Mouse (Mus musculus): Measurements from ENCODE around the gene Nos1ap. TPM values are rescaled to one million over a fixed set of nuclear protein-coding genes. Genes with fewer than 3 reads are reported as not detected.

Nos1ap gene
- polyA plus RNA-seq (2015; fragmentation: Nextera tagmentation; extraction: Ambion mirVana), result 14.6 and 15.9 TPM in 2 replicates

DNA sequence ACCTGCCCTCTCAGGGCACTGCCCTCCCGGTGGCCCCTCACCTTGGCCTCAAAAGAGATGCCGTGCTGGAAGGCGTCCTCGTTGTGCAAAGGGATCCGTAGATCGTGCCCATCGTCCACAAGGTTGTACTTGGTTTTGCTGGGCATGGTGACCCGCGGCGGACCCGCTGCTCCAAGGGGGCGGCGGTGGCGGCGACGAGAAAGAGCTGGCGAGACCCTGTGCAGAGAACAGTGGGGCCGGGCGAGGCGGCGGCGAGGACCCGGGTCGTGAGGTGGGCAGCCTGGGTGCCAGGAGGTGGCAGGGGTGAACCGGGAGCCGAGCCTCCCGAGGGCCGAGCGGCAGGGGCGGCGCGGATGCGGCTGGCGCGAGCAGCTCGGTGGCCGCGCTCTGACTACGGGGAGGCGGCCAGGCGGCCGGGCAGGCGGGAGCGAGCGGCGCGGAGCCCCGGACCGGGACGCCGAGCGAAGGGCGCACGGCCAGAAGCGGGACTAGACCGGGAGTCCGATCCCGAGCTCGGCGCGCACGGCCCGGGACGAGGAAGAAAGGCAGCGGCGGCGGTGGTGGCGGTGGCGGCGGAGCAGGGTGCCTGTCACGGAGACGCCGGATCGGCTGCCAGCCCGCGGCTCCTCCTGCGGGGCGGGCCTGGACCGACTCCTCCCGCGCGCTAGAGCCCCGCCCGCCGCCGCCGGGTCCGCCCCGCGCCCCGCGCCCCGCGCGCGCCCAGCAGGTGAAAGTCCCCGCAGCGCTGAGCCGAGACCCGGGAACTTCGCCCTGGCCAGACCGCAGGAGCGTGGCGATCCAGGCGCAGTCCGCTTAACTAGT is at the start of gene Nos1ap:
Nos1ap (minus strand) TSS at position 643 of the 822 bp plus-strand sequence.
- no peaks in the 10 kb centered on the region for H3K9me3 ChIP-seq (replicated peaks; ENCODE audit: control insufficient read depth, low read length)
- peak within 1 kb of the TSS; percentile 88 for H3K9ac ChIP-seq (ENCODE audit: low read length)
- H3K27ac ChIP-seq (ENCODE audit: low read length), result peak within 1 kb of the TSS; percentile 77
- peaks cover 12% of the 10 kb centered on the region for H3K4me1 ChIP-seq (ENCODE audit: control insufficient read depth, insufficient read depth, low read length)
- under 1% methylated on average over 86 of the region's 106 CpGs for WGBS
- H3K4me2 ChIP-seq (ENCODE audit: low read depth, low read length), result peak within 1 kb of the TSS; percentile 89
- no peaks in the 10 kb centered on the region for H3K27me3 ChIP-seq (ENCODE audit: control insufficient read depth, insufficient read depth, low read length)
- H3K36me3 ChIP-seq (ENCODE audit: control insufficient read depth, insufficient read depth), result no peaks in the 10 kb centered on the region
- peak within 1 kb of the TSS; percentile 81 for H3K4me3 ChIP-seq (ENCODE audit: low read length)
- peak; percentile 90 for ATAC-seq (replicated peaks; ENCODE audit: extremely low read depth, insufficient read depth, low FRiP score)

GRCm38 (mm10) chr1:170638941-170639340 is 49.3 kb upstream of the Nos1ap start:
- no peak overlapping the region for H3K9ac ChIP-seq (ENCODE audit: low read length)
- WGBS, result 81% methylated on average over 7 of the region's 7 CpGs
- no peak overlapping the region for H3K27ac ChIP-seq (ENCODE audit: low read length)
- H3K4me1 ChIP-seq (ENCODE audit: control insufficient read depth, insufficient read depth, low read length), result peaks cover 6% of the 10 kb centered on the region; the same call in 1 of the 2 replicates
- H3K27me3 ChIP-seq (ENCODE audit: control insufficient read depth, insufficient read depth, low read length), result no peaks in the 10 kb centered on the region
- H3K4me3 ChIP-seq (ENCODE audit: low read length), result no peak overlapping the region
- H3K36me3 ChIP-seq (ENCODE audit: control insufficient read depth, insufficient read depth), result no peaks in the 10 kb centered on the region
- ATAC-seq (replicated peaks; ENCODE audit: extremely low read depth, insufficient read depth, low FRiP score), result no peak
- H3K9me3 ChIP-seq (replicated peaks; ENCODE audit: control insufficient read depth, low read length), result no peaks in the 10 kb centered on the region
- no peak overlapping the region for H3K4me2 ChIP-seq (ENCODE audit: low read depth, low read length)

- no peaks in the 10 kb centered on the region for H3K36me3 ChIP-seq (ENCODE audit: control insufficient read depth, insufficient read depth)
- H3K4me1 ChIP-seq (ENCODE audit: control insufficient read depth, insufficient read depth, low read length), result no peaks in the 10 kb centered on the region
- no peak overlapping the region for H3K4me2 ChIP-seq (ENCODE audit: low read depth, low read length)
- 67% methylated on average over 4 of the region's 4 CpGs for WGBS
- H3K9me3 ChIP-seq (replicated peaks; ENCODE audit: control insufficient read depth, low read length), result no peaks in the 10 kb centered on the region; the same call in 1 of the 2 replicates
- no peaks in the 10 kb centered on the region for H3K27me3 ChIP-seq (ENCODE audit: control insufficient read depth, insufficient read depth, low read length)
- ATAC-seq (replicated peaks; ENCODE audit: extremely low read depth, insufficient read depth, low FRiP score), result no peak
- H3K27ac ChIP-seq (ENCODE audit: low read length), result no peak overlapping the region
- H3K9ac ChIP-seq (ENCODE audit: low read length), result no peak overlapping the region
- H3K4me3 ChIP-seq (ENCODE audit: low read length), result no peak overlapping the region
Measured at GRCm38 (mm10) chr1:170632856-170633255, 43.2 kb upstream of the Nos1ap start.

DNA sequence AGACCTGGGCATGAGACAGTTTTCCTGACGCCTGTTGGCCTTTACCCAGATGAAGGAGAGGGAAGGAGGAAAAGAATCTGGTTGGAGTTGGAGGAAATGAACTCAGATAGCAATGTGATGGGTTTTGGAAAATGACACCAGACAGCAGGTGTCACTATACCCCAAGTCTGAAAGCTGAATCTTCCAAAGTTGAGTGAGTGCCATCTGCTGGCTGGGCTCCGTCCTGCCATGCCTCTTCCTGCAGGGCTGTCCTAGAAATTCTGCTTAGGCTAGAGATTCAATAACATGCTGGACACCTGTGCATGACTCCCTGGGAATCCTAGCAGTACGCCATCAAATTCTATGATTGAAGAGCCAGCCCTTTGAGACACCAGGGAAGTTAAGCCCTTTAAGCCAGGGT is 42.7 kb upstream of the Nos1ap start:
- peak; percentile 73 for ATAC-seq (replicated peaks; ENCODE audit: extremely low read depth, insufficient read depth, low FRiP score)
- Histone ChIP-seq H3K36me3 (ENCODE audit: control insufficient read depth, insufficient read depth) (no peaks in the 10 kb centered on the region), H3K27me3 (ENCODE audit: control insufficient read depth, insufficient read depth, low read length) (no peaks in the 10 kb centered on the region), H3K9me3 (replicated peaks; ENCODE audit: control insufficient read depth, low read length) (no peaks in the 10 kb centered on the region; the same call in 1 of the 2 replicates), H3K27ac (ENCODE audit: low read length) (no peak overlapping the region), H3K4me2 (ENCODE audit: low read depth, low read length) (no peak overlapping the region), H3K4me3 (ENCODE audit: low read length) (no peak overlapping the region), H3K9ac (ENCODE audit: low read length) (no peak overlapping the region), H3K4me1 (ENCODE audit: control insufficient read depth, insufficient read depth, low read length) (no peaks in the 10 kb centered on the region)
- 12% methylated on average over 3 of the region's 3 CpGs for WGBS

DNA sequence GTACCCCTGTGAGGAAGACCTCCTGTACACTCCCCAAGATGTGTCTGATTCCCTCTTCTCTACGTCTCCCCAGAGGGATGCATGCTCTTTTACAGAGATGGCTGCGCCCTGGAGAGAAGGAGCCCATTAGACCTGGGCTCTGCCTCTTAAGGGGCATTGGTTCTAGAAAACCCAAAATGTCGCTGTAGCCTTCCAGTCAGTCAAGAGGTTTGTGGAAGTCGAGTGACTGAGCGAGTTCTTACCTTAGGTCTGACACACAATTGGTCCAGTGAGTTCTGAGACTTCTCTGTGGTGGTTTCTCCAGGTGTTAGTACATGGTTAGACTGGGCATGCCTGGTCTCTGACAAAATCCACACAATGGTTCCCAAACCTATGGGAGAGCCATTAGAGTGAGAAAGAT is 41.9 kb upstream of the Nos1ap start:
- Histone ChIP-seq H3K4me3 (ENCODE audit: low read length) (no peak overlapping the region), H3K9ac (ENCODE audit: low read length) (no peak overlapping the region), H3K4me2 (ENCODE audit: low read depth, low read length) (no peak overlapping the region), H3K36me3 (ENCODE audit: control insufficient read depth, insufficient read depth) (no peaks in the 10 kb centered on the region), H3K4me1 (ENCODE audit: control insufficient read depth, insufficient read depth, low read length) (no peaks in the 10 kb centered on the region), H3K27ac (ENCODE audit: low read length) (no peak overlapping the region), H3K27me3 (ENCODE audit: control insufficient read depth, insufficient read depth, low read length) (no peaks in the 10 kb centered on the region), H3K9me3 (replicated peaks; ENCODE audit: control insufficient read depth, low read length) (no peaks in the 10 kb centered on the region; the same call in 1 of the 2 replicates)
- ATAC-seq (replicated peaks; ENCODE audit: extremely low read depth, insufficient read depth, low FRiP score), result no peak
- 94% methylated on average over 5 of the region's 5 CpGs for WGBS

GRCm38 (mm10) chr1:170630489-170630888 is 40.8 kb upstream of the Nos1ap start:
- Histone ChIP-seq H3K27me3 (ENCODE audit: control insufficient read depth, insufficient read depth, low read length) (no peaks in the 10 kb centered on the region), H3K9ac (ENCODE audit: low read length) (no peak overlapping the region), H3K4me1 (ENCODE audit: control insufficient read depth, insufficient read depth, low read length) (no peaks in the 10 kb centered on the region), H3K9me3 (replicated peaks; ENCODE audit: control insufficient read depth, low read length) (no peaks in the 10 kb centered on the region; the same call in 1 of the 2 replicates), H3K4me3 (ENCODE audit: low read length) (no peak overlapping the region), H3K36me3 (ENCODE audit: control insufficient read depth, insufficient read depth) (no peaks in the 10 kb centered on the region), H3K4me2 (ENCODE audit: low read depth, low read length) (no peak overlapping the region), H3K27ac (ENCODE audit: low read length) (no peak overlapping the region)
- no peak for ATAC-seq (replicated peaks; ENCODE audit: extremely low read depth, insufficient read depth, low FRiP score)
- 87% methylated on average over 4 of the region's 4 CpGs for WGBS

DNA sequence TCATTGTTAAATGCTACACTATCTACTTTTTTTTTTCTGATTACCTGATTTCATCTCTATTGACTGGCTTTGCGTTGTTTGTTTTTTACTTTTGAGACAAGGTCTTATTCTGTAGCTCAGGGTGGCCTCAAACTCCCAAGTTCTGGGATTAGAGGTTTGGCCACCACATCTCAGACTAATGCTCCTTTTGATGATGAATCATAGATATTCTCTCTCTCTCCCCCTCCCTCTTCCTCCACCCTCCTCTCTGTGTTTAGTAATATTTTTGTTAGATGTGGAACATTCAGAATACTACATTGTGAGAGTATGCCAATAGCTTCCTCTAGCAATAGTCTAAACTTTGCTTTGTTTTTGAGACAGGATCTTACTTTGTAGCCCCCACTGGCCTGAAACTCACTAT is 33.8 kb upstream of the Nos1ap start:
- no peaks in the 10 kb centered on the region for H3K27me3 ChIP-seq (ENCODE audit: control insufficient read depth, insufficient read depth, low read length)
- no peak for ATAC-seq (replicated peaks; ENCODE audit: extremely low read depth, insufficient read depth, low FRiP score)
- no peak overlapping the region for H3K4me2 ChIP-seq (ENCODE audit: low read depth, low read length)

GRCm38 (mm10) chr1:170622934-170623333 is 33.3 kb upstream of the Nos1ap start:
- peaks cover 3% of the 10 kb centered on the region; the same call in 1 of the 2 replicates for H3K36me3 ChIP-seq (ENCODE audit: control insufficient read depth, insufficient read depth)
- H3K9me3 ChIP-seq (replicated peaks; ENCODE audit: control insufficient read depth, low read length), result peaks cover 8% of the 10 kb centered on the region
- H3K4me1 ChIP-seq (ENCODE audit: control insufficient read depth, insufficient read depth, low read length), result peaks cover 7% of the 10 kb centered on the region
- H3K27me3 ChIP-seq (ENCODE audit: control insufficient read depth, insufficient read depth, low read length), result no peaks in the 10 kb centered on the region
- H3K4me3 ChIP-seq (ENCODE audit: low read length), result no peak overlapping the region
- peak; percentile 97 for ATAC-seq (replicated peaks; ENCODE audit: extremely low read depth, insufficient read depth, low FRiP score)
- peak overlapping the region; percentile 87 for H3K27ac ChIP-seq (ENCODE audit: low read length)
- no peak overlapping the region for H3K4me2 ChIP-seq (ENCODE audit: low read depth, low read length)
- H3K9ac ChIP-seq (ENCODE audit: low read length), result no peak overlapping the region
- WGBS, result 6% methylated on average over 5 of the region's 5 CpGs

More for the DNA sequence above, 33.8 kb upstream of the Nos1ap start:
- peaks cover 7% of the 10 kb centered on the region for H3K4me1 ChIP-seq (ENCODE audit: control insufficient read depth, insufficient read depth, low read length)
- H3K9ac ChIP-seq (ENCODE audit: low read length), result no peak overlapping the region
- H3K9me3 ChIP-seq (replicated peaks; ENCODE audit: control insufficient read depth, low read length), result peaks cover 8% of the 10 kb centered on the region
- 80% methylated on average over 1 of the region's 1 CpGs for WGBS
- peak overlapping the region; percentile 87 for H3K27ac ChIP-seq (ENCODE audit: low read length)
- no peak overlapping the region for H3K4me3 ChIP-seq (ENCODE audit: low read length)
- H3K36me3 ChIP-seq (ENCODE audit: control insufficient read depth, insufficient read depth), result peaks cover 3% of the 10 kb centered on the region; the same call in 1 of the 2 replicates

- Histone ChIP-seq H3K27me3 (ENCODE audit: control insufficient read depth, insufficient read depth, low read length) (no peaks in the 10 kb centered on the region), H3K4me3 (ENCODE audit: low read length) (no peak overlapping the region), H3K27ac (ENCODE audit: low read length) (no peak overlapping the region), H3K4me2 (ENCODE audit: low read depth, low read length) (no peak overlapping the region), H3K36me3 (ENCODE audit: control insufficient read depth, insufficient read depth) (peaks cover 3% of the 10 kb centered on the region; the same call in 1 of the 2 replicates), H3K9ac (ENCODE audit: low read length) (no peak overlapping the region), H3K9me3 (replicated peaks; ENCODE audit: control insufficient read depth, low read length) (peaks cover 8% of the 10 kb centered on the region), H3K4me1 (ENCODE audit: control insufficient read depth, insufficient read depth, low read length) (peaks cover 7% of the 10 kb centered on the region)
- ATAC-seq (replicated peaks; ENCODE audit: extremely low read depth, insufficient read depth, low FRiP score), result no peak
- WGBS, result 59% methylated on average over 2 of the region's 2 CpGs
Measured at GRCm38 (mm10) chr1:170619686-170620374, 30.2 kb upstream of the Nos1ap start.
